Mouse (Mus musculus) liver, adult 2 months (tissue): Measurements from ENCODE around the gene Papln.

Experiments
- CTCF ChIP-seq: fragments of 200-500 bp; IDR thresholded peaks from 2 replicates; pipeline ENCODE4 v1.5.1; 2011; ENCODE audit warnings: low read depth, low read length, control low read depth
- POLR2A ChIP-seq: fragments of 200-500 bp; IDR thresholded peaks from 2 replicates; pipeline ENCODE4 v1.6.1; 2011; ENCODE audit warnings: low read length, control low read depth; ENCODE audit not compliant: insufficient read depth; ENCODE audit errors: extremely low read depth

DNA sequence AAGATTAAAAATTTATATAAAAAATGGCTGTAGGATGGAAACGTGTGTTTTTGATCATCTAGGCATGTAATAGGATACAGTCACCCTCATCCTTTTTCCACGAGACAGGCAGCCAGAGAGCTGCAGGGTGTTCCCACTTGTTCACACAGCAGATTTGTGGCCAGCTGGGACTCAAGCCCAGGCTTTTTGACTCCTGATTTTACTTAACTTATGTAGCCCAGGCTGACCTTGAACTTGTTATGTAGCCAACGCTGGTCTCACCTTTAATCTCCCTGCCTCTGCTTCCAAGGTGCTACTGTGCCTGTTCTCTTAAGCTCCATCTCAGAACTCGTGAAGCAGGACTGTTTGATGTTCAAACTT lies 26.3 kb downstream of the Papln start:
- TF ChIP-seq POLR2A (no peak), CTCF (no peak)
